Mouse (Mus musculus) hindbrain, postnatal 0 days (tissue): ENCODE data around the gene Tm4sf1. TPM values are rescaled to one million over a fixed set of nuclear protein-coding genes. Genes with fewer than 3 reads are reported as not detected.

Experiments used
- ATAC-seq: fragments of 200-750 bp; cut with Nextera tagmentation; 2 replicates; pipeline ENCODE4 v1.8.0; 2017; ENCODE audit warnings: mild to moderate bottlenecking, moderate TSS enrichment, moderate library complexity
- DNase-seq: peaks from one replicate; pipeline ENCODE4 v3.0.0-alpha.2; 2015; ENCODE audit warnings: low spot score
- H3K27ac ChIP-seq: fragments of 300-500 bp; sonication (generic); 2 replicates; pipeline ENCODE4 v1.5.1; 2014; ENCODE audit warnings: mild to moderate bottlenecking
- H3K27me3 ChIP-seq: fragments of 300-500 bp; sonication (generic); 2 replicates; pipeline ENCODE4 v1.6.1; 2014; ENCODE audit warnings: low read length, mixed read lengths; ENCODE audit not compliant: insufficient read depth
- H3K36me3 ChIP-seq: fragments of 300-500 bp; sonication (generic); 2 replicates; pipeline ENCODE4 v1.6.1; 2014; ENCODE audit warnings: low read length, mixed read lengths; ENCODE audit not compliant: insufficient read depth
- H3K4me1 ChIP-seq: fragments of 300-500 bp; sonication (generic); 2 replicates; pipeline ENCODE4 v1.6.1; 2014; ENCODE audit warnings: antibody characterized with exemption, low read length, mixed read lengths; ENCODE audit not compliant: insufficient read depth
- H3K4me2 ChIP-seq: fragments of 300-500 bp; sonication (generic); 2 replicates; pipeline ENCODE4 v1.6.1; 2014; ENCODE audit warnings: low read depth, mild to moderate bottlenecking, low read length, moderate library complexity, mixed read lengths
- H3K4me3 ChIP-seq: fragments of 300-500 bp; sonication (generic); 2 replicates; pipeline ENCODE4 v1.5.1; 2014; ENCODE audit warnings: low read length
- H3K9ac ChIP-seq: fragments of 300-500 bp; sonication (generic); replicated peaks from 2 replicates; pipeline ENCODE4 v1.6.1; 2014; ENCODE audit warnings: mild to moderate bottlenecking, low read length, moderate library complexity, mixed read lengths
- H3K9me3 ChIP-seq: fragments of 300-500 bp; sonication (generic); 2 replicates; pipeline ENCODE4 v1.6.1; 2016; ENCODE audit warnings: low read length, mixed read lengths
- CTCF ChIP-seq: IDR thresholded peaks from 2 replicates; pipeline ENCODE4 v1.5.1; 2016; ENCODE audit warnings: antibody characterized with exemption, control low read depth, low read depth
- WGBS: fragments of 180-500 bp; shearing (Covaris S2); extraction: QIAGEN DNeasy Blood & Tissue Kit; methylation state at CpG from one replicate; pipeline ENCODE4 v1.1.7; 2014; 5-methylcytosine and 5-hydroxymethylcytosine counted together
- polyA plus RNA-seq: library from polyadenylated mRNA; unstranded; fragments of >200 nt; fragmentation: Nextera tagmentation; extraction: Ambion mirVana; gene quantifications from 2 replicates; pipeline ENCODE4 v1.2.1, GENCODE M21; 2015
- total RNA-seq: library from RNA; depleted of rRNA; stranded (reverse); fragments of >200 nt; gene quantifications from 2 replicates; pipeline ENCODE4 v1.2.3, GENCODE M21; 2014; rRNA removed

The Tm4sf1 gene
- 12.1 and 26.2 TPM in 2 replicates for total RNA-seq
- polyA plus RNA-seq, result 41.0 and 43.1 TPM in 2 replicates

DNA sequence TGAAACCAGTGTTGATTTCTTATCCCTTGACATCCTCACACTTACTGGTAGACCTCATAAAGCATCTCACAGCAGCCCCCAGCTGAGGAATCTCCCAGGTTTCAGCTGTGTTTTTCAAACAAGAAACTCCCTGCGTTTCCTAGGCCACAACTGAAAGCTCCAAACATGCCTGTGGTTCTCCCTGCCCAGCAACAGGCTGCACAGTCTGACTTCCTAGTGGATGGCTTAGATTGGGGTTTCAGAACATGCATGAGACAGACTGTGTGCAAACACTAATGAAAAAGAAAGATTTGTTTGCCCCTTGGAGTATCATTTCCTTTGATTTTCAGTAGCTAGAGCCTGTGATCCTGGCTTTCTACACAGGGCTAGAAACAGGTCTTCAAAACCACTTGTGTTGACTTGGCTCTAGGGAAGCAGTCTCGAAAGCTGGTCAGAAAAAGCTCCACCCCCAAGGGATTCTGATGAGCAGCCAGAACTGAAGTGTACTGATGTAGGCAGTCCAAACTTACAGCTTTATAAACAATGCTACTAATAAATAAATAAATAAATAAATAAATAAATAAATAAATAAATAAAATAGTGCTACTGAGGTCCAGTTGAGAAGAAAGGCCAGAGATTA is at the start of gene Tm4sf1:
Gene Tm4sf1 (minus strand): TSS at position 68 of the 619 bp plus-strand sequence.
- no peak within 1 kb of the TSS for H3K4me2 ChIP-seq
- H3K4me1 ChIP-seq, result no peaks in the 10 kb centered on the region
- no peak for TF ChIP-seq CTCF
- no peaks in the 10 kb centered on the region for H3K27me3 ChIP-seq
- peak; percentile 64 for ATAC-seq
- peak; percentile 13 for DNase-seq
- no peak within 1 kb of the TSS for H3K9ac ChIP-seq
- no peaks in the 10 kb centered on the region for H3K36me3 ChIP-seq
- no peaks in the 10 kb centered on the region for H3K9me3 ChIP-seq
- no peak within 1 kb of the TSS for H3K4me3 ChIP-seq
- 53% methylated on average over 2 of the region's 2 CpGs for WGBS
- H3K27ac ChIP-seq, result no peak within 1 kb of the TSS

GRCm38 (mm10) chr3:57344811-57345210 is 43.0 kb upstream of the Tm4sf1 start:
- no peaks in the 10 kb centered on the region for H3K27me3 ChIP-seq
- 69% methylated on average over 5 of the region's 5 CpGs for WGBS
- no peaks in the 10 kb centered on the region for H3K36me3 ChIP-seq
- H3K9ac ChIP-seq, result no peak overlapping the region
- no peak overlapping the region for H3K27ac ChIP-seq
- 0 out of 2 replicates have a peak, but pooled peaks cover 2% of the 10 kb centered on the region for H3K9me3 ChIP-seq
- H3K4me2 ChIP-seq, result no peak overlapping the region
- no peak overlapping the region for H3K4me3 ChIP-seq
- DNase-seq (no peak), ATAC-seq (no peak)
- no peak for TF ChIP-seq CTCF
- no peaks in the 10 kb centered on the region for H3K4me1 ChIP-seq

GRCm38 (mm10) chr3:57343837-57344607 is 42.2 kb upstream of the Tm4sf1 start:
- DNase-seq, result no peak
- 64% methylated on average over 11 of the region's 11 CpGs for WGBS

GRCm38 (mm10) chr3:57342976-57343375 is 41.2 kb upstream of the Tm4sf1 start:
- ATAC-seq (no peak), DNase-seq (no peak)

More at GRCm38 (mm10) chr3:57343837-57344607, 42.2 kb upstream of the Tm4sf1 start:
- no peak for ATAC-seq
- TF ChIP-seq CTCF, result no peak
- no peak overlapping the region for H3K27ac ChIP-seq
- H3K4me3 ChIP-seq, result no peak overlapping the region
- H3K9ac ChIP-seq, result no peak overlapping the region
- no peaks in the 10 kb centered on the region for H3K27me3 ChIP-seq
- no peaks in the 10 kb centered on the region for H3K36me3 ChIP-seq
- no peak overlapping the region for H3K4me2 ChIP-seq
- H3K4me1 ChIP-seq, result no peaks in the 10 kb centered on the region
- H3K9me3 ChIP-seq, result 0 out of 2 replicates have a peak, but pooled peaks cover 2% of the 10 kb centered on the region

GRCm38 (mm10) chr3:57341321-57341720 is 39.5 kb upstream of the Tm4sf1 start:
- TF ChIP-seq CTCF, result no peak
- 85% methylated on average over 3 of the region's 3 CpGs for WGBS
- H3K9ac ChIP-seq, result no peak overlapping the region
- no peaks in the 10 kb centered on the region for H3K4me1 ChIP-seq
- H3K27me3 ChIP-seq, result no peaks in the 10 kb centered on the region
- H3K27ac ChIP-seq, result no peak overlapping the region
- no peaks in the 10 kb centered on the region for H3K36me3 ChIP-seq
- no peak overlapping the region for H3K4me3 ChIP-seq
- no peak overlapping the region for H3K4me2 ChIP-seq
- no peak for ATAC-seq
- H3K9me3 ChIP-seq, result no peaks in the 10 kb centered on the region
- no peak for DNase-seq

More at GRCm38 (mm10) chr3:57342976-57343375, 41.2 kb upstream of the Tm4sf1 start:
- Histone ChIP-seq H3K9me3 (no peaks in the 10 kb centered on the region), H3K36me3 (no peaks in the 10 kb centered on the region), H3K9ac (no peak overlapping the region), H3K4me2 (no peak overlapping the region), H3K27me3 (no peaks in the 10 kb centered on the region), H3K27ac (no peak overlapping the region), H3K4me3 (no peak overlapping the region), H3K4me1 (no peaks in the 10 kb centered on the region)
- WGBS, result 91% methylated on average over 4 of the region's 4 CpGs
- TF ChIP-seq CTCF, result no peak

DNA sequence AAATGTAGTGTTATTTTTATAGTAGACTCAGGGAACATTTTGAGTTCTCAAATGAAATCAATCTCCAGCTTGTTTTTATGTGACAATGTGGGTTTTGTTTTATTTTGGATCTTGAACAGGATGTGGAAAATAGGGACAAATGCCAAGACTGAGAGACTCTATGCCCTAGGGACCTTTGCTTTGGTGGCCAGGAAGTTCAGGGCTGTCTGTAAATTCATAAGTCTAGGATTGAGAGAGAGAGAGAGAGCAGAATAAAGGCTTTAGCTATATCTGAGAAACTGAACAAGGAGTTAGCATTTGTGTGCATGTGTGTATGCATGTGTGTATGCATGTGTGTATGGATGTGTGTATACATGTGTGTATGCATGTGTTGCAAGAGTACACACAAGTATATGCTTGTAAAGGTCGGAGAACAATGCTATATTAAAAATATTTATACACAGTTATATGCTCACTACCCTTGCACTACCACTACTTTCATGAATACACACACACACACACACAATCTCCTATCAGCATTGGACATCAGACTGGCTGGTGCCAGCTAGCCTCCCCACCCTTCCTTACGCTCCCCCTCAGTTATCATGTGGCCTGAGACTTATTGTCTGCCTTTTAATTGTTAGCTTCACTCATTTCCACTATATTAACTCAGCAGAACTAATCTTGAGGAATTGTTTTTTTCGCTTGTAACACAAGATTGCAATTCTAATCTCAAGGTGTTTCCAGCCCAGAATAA is 33.5 kb upstream of the Tm4sf1 start:
- Histone ChIP-seq H3K4me3 (no peak overlapping the region), H3K27me3 (no peaks in the 10 kb centered on the region), H3K27ac (no peak overlapping the region; the same call in 1 of the 2 replicates), H3K9ac (no peak overlapping the region), H3K36me3 (no peaks in the 10 kb centered on the region), H3K4me2 (no peak overlapping the region), H3K9me3 (no peaks in the 10 kb centered on the region), H3K4me1 (no peaks in the 10 kb centered on the region)
- ATAC-seq (no peak), DNase-seq (peak; percentile 7)
- no peak for TF ChIP-seq CTCF
- 69% methylated on average over 3 of the region's 3 CpGs for WGBS
